Mouse (Mus musculus): Measurements from ENCODE around the gene Fgd4.

GRCm38 (mm10) chr16:16526097-16526740, 74.1 kb downstream of the Fgd4 start:
- TF ChIP-seq CTCF (IDR thresholded peaks at IDR 0.05; ENCODE audit: low read depth, low read length) (no peak), EP300 (IDR thresholded peaks at IDR 0.05; ENCODE audit: insufficient read depth, low read depth, low read length) (no peak), POLR2A (IDR thresholded peaks at IDR 0.05; ENCODE audit: insufficient read depth, low read length) (no peak)

All from ES-Bruce4 (cell line).